Mouse (Mus musculus): Measurements from ENCODE around the gene Tfb2m. TPM values are rescaled to one million over a fixed set of nuclear protein-coding genes. Genes with fewer than 3 reads are reported as not detected.

Gene Tfb2m
- polyA plus RNA-seq, 1 experiment = 20.0 TPM

- Histone ChIP-seq H3K4me1 (ENCODE audit: control insufficient read depth, insufficient read depth, low read length) (no peaks in the 10 kb centered on the region), H3K27ac (ENCODE audit: control insufficient read depth, insufficient read depth, low read depth, low read length, poor library complexity) (no peak overlapping the region), H3K4me3 (replicated peaks; ENCODE audit: control insufficient read depth, low read depth, low read length) (no peak overlapping the region)
- TF ChIP-seq POLR2A (IDR thresholded peaks at IDR 0.05; ENCODE audit: borderline replicate concordance, control insufficient read depth, low read depth, low read length) (no peak), CTCF (IDR thresholded peaks at IDR 0.05; ENCODE audit: control insufficient read depth, insufficient read depth, low read length) (no peak)
- 90% methylated on average over 13 of the region's 13 CpGs for WGBS
Observed at GRCm38 (mm10) chr1:179510546-179511340, 35.3 kb downstream of the Tfb2m start.

GRCm38 (mm10) chr1:179506530-179507315 is 39.3 kb downstream of the Tfb2m start:
- WGBS = 69% methylated on average over 9 of the region's 9 CpGs
- Histone ChIP-seq H3K4me1 (ENCODE audit: control insufficient read depth, insufficient read depth, low read length) (no peaks in the 10 kb centered on the region), H3K27ac (ENCODE audit: control insufficient read depth, insufficient read depth, low read depth, low read length, poor library complexity) (no peak overlapping the region), H3K4me3 (replicated peaks; ENCODE audit: control insufficient read depth, low read depth, low read length) (no peak overlapping the region)
- TF ChIP-seq CTCF (IDR thresholded peaks at IDR 0.05; ENCODE audit: control insufficient read depth, insufficient read depth, low read length) (peak; percentile 46), POLR2A (IDR thresholded peaks at IDR 0.05; ENCODE audit: borderline replicate concordance, control insufficient read depth, low read depth, low read length) (no peak)

GRCm38 (mm10) chr1:179502565-179502964 is 43.5 kb downstream of the Tfb2m start:
- Histone ChIP-seq H3K4me3 (replicated peaks; ENCODE audit: control insufficient read depth, low read depth, low read length) (no peak overlapping the region), H3K4me1 (ENCODE audit: control insufficient read depth, insufficient read depth, low read length) (no peaks in the 10 kb centered on the region), H3K27ac (ENCODE audit: control insufficient read depth, insufficient read depth, low read depth, low read length, poor library complexity) (no peak overlapping the region)
- 5% methylated on average over 3 of the region's 3 CpGs for WGBS
- no peak for TF ChIP-seq CTCF (IDR thresholded peaks at IDR 0.05; ENCODE audit: control insufficient read depth, insufficient read depth, low read length)

- no peak for TF ChIP-seq POLR2A (IDR thresholded peaks at IDR 0.05; ENCODE audit: borderline replicate concordance, control insufficient read depth, low read depth, low read length)
- no peak for TF ChIP-seq CTCF (IDR thresholded peaks at IDR 0.05; ENCODE audit: control insufficient read depth, insufficient read depth, low read length)
- 91% methylated on average over 3 of the region's 3 CpGs for WGBS
- Histone ChIP-seq H3K4me3 (replicated peaks; ENCODE audit: control insufficient read depth, low read depth, low read length) (no peak overlapping the region), H3K4me1 (ENCODE audit: control insufficient read depth, insufficient read depth, low read length) (no peaks in the 10 kb centered on the region), H3K27ac (ENCODE audit: control insufficient read depth, insufficient read depth, low read depth, low read length, poor library complexity) (no peak overlapping the region)
Observed at GRCm38 (mm10) chr1:179499257-179499656, 46.8 kb downstream of the Tfb2m start.

GRCm38 (mm10) chr1:179492908-179493307 is 53.2 kb downstream of the Tfb2m start:
- Histone ChIP-seq H3K4me1 (ENCODE audit: control insufficient read depth, insufficient read depth, low read length) (no peaks in the 10 kb centered on the region; the same call in 1 of the 2 replicates), H3K27ac (ENCODE audit: control insufficient read depth, insufficient read depth, low read depth, low read length, poor library complexity) (no peak overlapping the region), H3K4me3 (replicated peaks; ENCODE audit: control insufficient read depth, low read depth, low read length) (no peak overlapping the region)
- 32% methylated on average over 5 of the region's 5 CpGs for WGBS
- TF ChIP-seq CTCF (IDR thresholded peaks at IDR 0.05; ENCODE audit: control insufficient read depth, insufficient read depth, low read length) (no peak), POLR2A (IDR thresholded peaks at IDR 0.05; ENCODE audit: borderline replicate concordance, control insufficient read depth, low read depth, low read length) (no peak)

GRCm38 (mm10) chr1:179488520-179488919 is 57.5 kb downstream of the Tfb2m start:
- H3K27ac ChIP-seq (ENCODE audit: control insufficient read depth, insufficient read depth, low read depth, low read length, poor library complexity) = no peak overlapping the region
- 89% methylated on average over 5 of the region's 5 CpGs for WGBS
- H3K4me3 ChIP-seq (replicated peaks; ENCODE audit: control insufficient read depth, low read depth, low read length) = no peak overlapping the region
- H3K4me1 ChIP-seq (ENCODE audit: control insufficient read depth, insufficient read depth, low read length) = no peaks in the 10 kb centered on the region; the same call in 1 of the 2 replicates
- TF ChIP-seq POLR2A (IDR thresholded peaks at IDR 0.05; ENCODE audit: borderline replicate concordance, control insufficient read depth, low read depth, low read length) (no peak), CTCF (IDR thresholded peaks at IDR 0.05; ENCODE audit: control insufficient read depth, insufficient read depth, low read length) (no peak)

- Histone ChIP-seq H3K4me3 (replicated peaks; ENCODE audit: control insufficient read depth, low read depth, low read length) (no peak overlapping the region), H3K4me1 (ENCODE audit: control insufficient read depth, insufficient read depth, low read length) (no peaks in the 10 kb centered on the region; the same call in 1 of the 2 replicates), H3K27ac (ENCODE audit: control insufficient read depth, insufficient read depth, low read depth, low read length, poor library complexity) (no peak overlapping the region)
- 36% methylated on average over 5 of the region's 5 CpGs for WGBS
- TF ChIP-seq POLR2A (IDR thresholded peaks at IDR 0.05; ENCODE audit: borderline replicate concordance, control insufficient read depth, low read depth, low read length) (no peak), CTCF (IDR thresholded peaks at IDR 0.05; ENCODE audit: control insufficient read depth, insufficient read depth, low read length) (no peak)
Observed at GRCm38 (mm10) chr1:179487990-179488389, 58.1 kb downstream of the Tfb2m start.

- Histone ChIP-seq H3K27ac (ENCODE audit: control insufficient read depth, insufficient read depth, low read depth, low read length, poor library complexity) (no peak overlapping the region), H3K4me1 (ENCODE audit: control insufficient read depth, insufficient read depth, low read length) (no peaks in the 10 kb centered on the region), H3K4me3 (replicated peaks; ENCODE audit: control insufficient read depth, low read depth, low read length) (no peak overlapping the region)
- no peak for TF ChIP-seq POLR2A (IDR thresholded peaks at IDR 0.05; ENCODE audit: borderline replicate concordance, control insufficient read depth, low read depth, low read length)
- no peak for TF ChIP-seq CTCF (IDR thresholded peaks at IDR 0.05; ENCODE audit: control insufficient read depth, insufficient read depth, low read length)
- WGBS = 66% methylated on average over 2 of the region's 2 CpGs
Observed at GRCm38 (mm10) chr1:179487238-179487637, 58.8 kb downstream of the Tfb2m start.

All from bone marrow, adult 2 months (tissue).